Mouse (Mus musculus): Measurements from ENCODE around the gene Gpr143. TPM values are rescaled to one million over a fixed set of nuclear protein-coding genes. Genes with fewer than 3 reads are reported as not detected.
A peak's percentile ranks its signal among the peaks of the same experiment; 100 is the strongest.

The Gpr143 gene
- polyA plus RNA-seq (2015; fragmentation: Nextera tagmentation; extraction: Ambion mirVana): 0.16 and 0.17 TPM in 2 replicates

DNA sequence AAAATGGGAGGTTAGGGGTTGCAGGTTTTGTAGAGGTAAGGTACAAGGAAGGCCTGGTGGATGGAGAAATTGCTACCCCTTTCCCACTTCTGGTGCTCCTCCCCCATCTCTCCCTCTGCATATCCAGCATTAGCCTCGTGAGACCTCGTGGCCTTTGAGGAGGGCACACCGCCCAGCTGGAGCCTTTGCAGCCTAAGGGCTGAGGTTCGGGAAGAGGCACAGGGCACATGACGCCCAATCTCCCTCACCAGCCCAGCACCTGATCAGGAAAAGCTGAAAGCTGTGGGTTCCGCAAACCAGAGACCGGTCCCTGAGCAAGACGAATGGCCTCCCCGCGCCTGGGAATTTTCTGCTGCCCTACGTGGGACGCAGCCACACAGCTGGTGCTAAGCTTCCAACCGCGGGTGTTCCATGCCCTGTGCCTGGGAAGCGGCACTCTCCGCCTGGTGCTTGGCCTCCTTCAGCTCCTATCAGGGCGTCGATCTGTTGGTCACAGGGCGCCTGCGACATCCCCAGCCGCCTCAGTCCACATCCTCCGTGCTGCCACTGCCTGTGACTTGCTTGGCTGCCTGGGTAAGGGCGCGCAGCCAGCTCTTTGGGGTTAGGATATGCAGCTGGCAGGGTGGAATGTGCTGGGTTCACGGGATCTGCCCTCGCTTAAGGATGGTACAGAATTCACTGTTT is at the start of gene Gpr143:
TSS of gene Gpr143 (plus strand) at position 202 of the 684 bp plus-strand sequence.
- H3K4me1 ChIP-seq (replicated peaks): no peaks in the 10 kb centered on the region
- peak within 1 kb of the TSS; percentile 52 for H3K4me2 ChIP-seq (replicated peaks)
- H3K36me3 ChIP-seq: no peaks in the 10 kb centered on the region
- H3K9ac ChIP-seq (replicated peaks): peak within 1 kb of the TSS; percentile 56; the same call in 1 of the 2 replicates
- peak within 1 kb of the TSS; percentile 28 for H3K4me3 ChIP-seq (replicated peaks)
- H3K27me3 ChIP-seq: peaks cover 31% of the 10 kb centered on the region; the same call in 1 of the 2 replicates
- WGBS: 17% methylated on average over 26 of the region's 26 CpGs
- peak; percentile 62 for ATAC-seq
- no peak within 1 kb of the TSS for H3K27ac ChIP-seq
- H3K9me3 ChIP-seq: no peaks in the 10 kb centered on the region

DNA sequence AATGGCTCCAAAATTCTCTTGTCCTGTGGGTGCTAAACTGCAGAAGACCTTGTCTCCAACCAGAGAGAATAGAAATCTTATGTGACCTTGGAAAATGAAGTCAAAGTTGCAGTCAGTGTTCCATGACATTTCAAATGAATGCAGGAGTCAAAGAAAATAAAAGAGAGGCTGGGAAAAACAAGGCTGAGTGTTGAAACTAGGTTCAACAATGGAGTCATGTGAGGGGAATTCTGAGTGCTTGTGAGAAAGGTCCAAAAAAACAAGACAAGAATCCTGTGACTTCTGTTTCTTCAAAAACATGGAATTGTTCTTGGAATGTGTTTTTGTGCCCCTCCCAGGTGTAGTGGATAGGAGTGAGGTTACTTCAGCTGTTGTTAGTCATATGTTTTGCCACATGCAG is 46.4 kb upstream of the Gpr143 start:
- ATAC-seq: no peak
- H3K4me1 ChIP-seq (replicated peaks): no peaks in the 10 kb centered on the region

GRCm38 (mm10) chrX:152738191-152738590 is 43.5 kb upstream of the Gpr143 start:
- Histone ChIP-seq H3K4me2 (replicated peaks) (no peak overlapping the region), H3K27me3 (peaks cover 51% of the 10 kb centered on the region; the same call in 1 of the 2 replicates), H3K4me1 (replicated peaks) (no peaks in the 10 kb centered on the region), H3K9me3 (no peaks in the 10 kb centered on the region), H3K36me3 (no peaks in the 10 kb centered on the region), H3K9ac (replicated peaks) (no peak overlapping the region), H3K27ac (no peak overlapping the region), H3K4me3 (replicated peaks) (no peak overlapping the region)
- WGBS: 69% methylated on average over 2 of the region's 2 CpGs
- ATAC-seq: no peak

More for the DNA sequence above, 46.4 kb upstream of the Gpr143 start:
- H3K27me3 ChIP-seq: peaks cover 38% of the 10 kb centered on the region; the same call in 1 of the 2 replicates
- H3K9ac ChIP-seq (replicated peaks): no peak overlapping the region
- no peak overlapping the region for H3K4me3 ChIP-seq (replicated peaks)
- H3K27ac ChIP-seq: no peak overlapping the region
- H3K36me3 ChIP-seq: no peaks in the 10 kb centered on the region
- H3K4me2 ChIP-seq (replicated peaks): no peak overlapping the region
- no peaks in the 10 kb centered on the region for H3K9me3 ChIP-seq

DNA sequence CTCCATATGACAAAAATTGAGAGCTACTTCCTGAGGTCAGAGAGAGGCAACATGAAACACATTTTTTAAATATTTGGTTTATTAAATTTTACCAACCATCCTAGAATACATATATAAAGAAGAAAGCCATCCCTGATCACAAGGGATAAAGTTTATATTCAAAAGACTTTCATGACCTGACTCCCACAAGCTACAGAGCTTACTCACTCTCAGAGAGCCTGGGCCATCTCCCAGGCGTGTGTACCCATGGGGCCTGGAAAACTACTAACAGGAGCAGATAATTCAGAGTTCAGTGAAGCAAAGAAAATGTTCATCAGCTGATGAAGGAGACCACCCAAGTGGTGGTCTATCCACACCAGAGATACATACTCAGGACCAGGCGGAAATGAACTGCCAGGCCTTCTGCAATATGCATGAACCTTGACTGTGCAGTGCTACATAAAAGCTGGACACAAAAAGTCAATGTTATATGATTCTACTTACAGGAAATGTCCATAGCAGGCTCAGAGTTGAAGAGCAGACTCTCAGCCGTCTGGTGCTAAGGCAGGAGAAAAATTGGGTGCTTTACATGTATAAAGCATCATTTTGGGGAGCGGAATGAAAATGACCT is 42.9 kb upstream of the Gpr143 start:
- no peak overlapping the region for H3K27ac ChIP-seq
- no peak for ATAC-seq
- H3K4me2 ChIP-seq (replicated peaks): no peak overlapping the region
- H3K36me3 ChIP-seq: no peaks in the 10 kb centered on the region
- H3K4me1 ChIP-seq (replicated peaks): no peaks in the 10 kb centered on the region
- H3K9me3 ChIP-seq: no peaks in the 10 kb centered on the region
- H3K4me3 ChIP-seq (replicated peaks): no peak overlapping the region
- H3K9ac ChIP-seq (replicated peaks): no peak overlapping the region
- H3K27me3 ChIP-seq: peaks cover 56% of the 10 kb centered on the region
- WGBS: 78% methylated on average over 4 of the region's 4 CpGs

DNA sequence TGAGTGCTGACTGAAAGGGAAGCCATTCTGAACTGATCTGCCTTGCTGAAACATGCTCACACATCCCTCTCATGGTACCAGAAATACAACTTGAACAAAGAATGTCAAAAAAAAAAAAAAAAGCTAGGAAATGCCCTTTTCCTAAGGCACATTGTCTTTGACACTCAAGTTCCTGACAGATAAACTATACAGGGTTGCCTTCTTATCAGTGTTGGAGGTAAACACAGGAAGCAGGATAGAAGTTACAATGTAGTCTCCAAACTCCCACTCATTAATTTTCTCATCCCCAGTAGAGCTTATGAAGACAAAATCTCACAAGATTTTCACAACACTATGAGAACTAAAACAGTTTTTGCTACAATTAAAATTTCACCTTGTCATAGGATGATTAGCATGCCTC is 38.1 kb upstream of the Gpr143 start:
- Histone ChIP-seq H3K4me1 (replicated peaks) (no peaks in the 10 kb centered on the region), H3K27me3 (peaks cover 59% of the 10 kb centered on the region), H3K36me3 (no peaks in the 10 kb centered on the region), H3K9me3 (no peaks in the 10 kb centered on the region), H3K4me2 (replicated peaks) (no peak overlapping the region), H3K4me3 (replicated peaks) (no peak overlapping the region), H3K9ac (replicated peaks) (no peak overlapping the region), H3K27ac (no peak overlapping the region)
- no peak for ATAC-seq

DNA sequence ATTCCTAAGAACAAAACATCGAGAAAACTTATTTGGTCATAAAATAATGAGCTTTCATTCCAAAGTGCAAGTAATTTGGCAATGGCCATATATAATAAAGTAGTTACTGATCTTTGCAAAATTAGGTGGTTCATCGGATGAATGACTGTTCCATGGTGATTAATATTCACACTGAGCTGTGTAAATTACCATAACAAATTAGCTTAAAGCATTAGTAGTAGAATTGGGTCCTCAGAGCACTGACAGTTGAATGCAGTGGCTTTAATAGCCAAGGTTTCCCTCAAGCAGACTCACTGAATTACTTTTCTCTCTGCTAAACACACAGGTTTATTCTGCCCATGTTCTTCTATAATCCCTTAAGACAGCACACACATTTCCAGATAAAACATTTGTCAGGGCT is 35.8 kb upstream of the Gpr143 start:
- no peaks in the 10 kb centered on the region for H3K9me3 ChIP-seq
- no peak overlapping the region for H3K9ac ChIP-seq (replicated peaks)
- H3K4me3 ChIP-seq (replicated peaks): no peak overlapping the region
- no peak overlapping the region for H3K4me2 ChIP-seq (replicated peaks)
- no peaks in the 10 kb centered on the region for H3K36me3 ChIP-seq
- H3K4me1 ChIP-seq (replicated peaks): no peaks in the 10 kb centered on the region
- H3K27me3 ChIP-seq: peaks cover 47% of the 10 kb centered on the region
- H3K27ac ChIP-seq: no peak overlapping the region
- ATAC-seq: no peak
- WGBS: 72% methylated on average over 2 of the region's 2 CpGs

- WGBS: 97% methylated on average over 1 of the region's 1 CpGs
- H3K9me3 ChIP-seq: no peaks in the 10 kb centered on the region
- ATAC-seq: no peak
Observed at GRCm38 (mm10) chrX:152755819-152756218, 25.9 kb upstream of the Gpr143 start.

DNA sequence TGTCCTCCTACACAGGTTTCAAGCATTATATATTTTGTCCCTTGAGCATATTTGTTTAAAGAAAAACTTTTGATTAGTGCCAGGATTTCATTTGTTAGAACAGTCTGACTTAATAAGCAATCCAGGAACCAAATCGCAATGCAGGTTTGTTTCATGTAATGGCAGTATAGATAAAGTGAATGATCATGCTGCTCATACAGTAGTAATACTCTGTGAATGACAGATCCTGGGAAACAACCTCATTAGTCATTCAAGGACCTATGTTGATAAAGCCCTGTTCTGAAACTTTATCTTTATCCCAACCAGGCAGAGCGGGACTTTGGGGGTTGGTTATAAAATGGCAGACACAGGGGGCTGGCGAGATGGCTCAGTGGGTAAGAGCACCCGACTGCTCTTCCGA is 25.4 kb upstream of the Gpr143 start:
- no peak for ATAC-seq
- Histone ChIP-seq H3K4me3 (replicated peaks) (no peak overlapping the region), H3K9ac (replicated peaks) (no peak overlapping the region), H3K27me3 (peaks cover 4% of the 10 kb centered on the region; the same call in 1 of the 2 replicates), H3K36me3 (no peaks in the 10 kb centered on the region), H3K4me1 (replicated peaks) (no peaks in the 10 kb centered on the region), H3K27ac (no peak overlapping the region), H3K4me2 (replicated peaks) (no peak overlapping the region), H3K9me3 (no peaks in the 10 kb centered on the region)
- 91% methylated on average over 5 of the region's 5 CpGs for WGBS

More at GRCm38 (mm10) chrX:152755819-152756218, 25.9 kb upstream of the Gpr143 start:
- Histone ChIP-seq H3K4me3 (replicated peaks) (no peak overlapping the region), H3K36me3 (no peaks in the 10 kb centered on the region), H3K4me1 (replicated peaks) (no peaks in the 10 kb centered on the region), H3K4me2 (replicated peaks) (no peak overlapping the region), H3K27me3 (peaks cover 4% of the 10 kb centered on the region; the same call in 1 of the 2 replicates), H3K27ac (no peak overlapping the region), H3K9ac (replicated peaks) (no peak overlapping the region)

- no peak overlapping the region for H3K27ac ChIP-seq
- H3K4me1 ChIP-seq (replicated peaks): no peaks in the 10 kb centered on the region
- ATAC-seq: no peak
- H3K9me3 ChIP-seq: no peaks in the 10 kb centered on the region
- H3K4me2 ChIP-seq (replicated peaks): no peak overlapping the region
- 50% methylated on average over 2 of the region's 2 CpGs for WGBS
- no peaks in the 10 kb centered on the region for H3K36me3 ChIP-seq
- H3K27me3 ChIP-seq: peaks cover 8% of the 10 kb centered on the region; the same call in 1 of the 2 replicates
- H3K4me3 ChIP-seq (replicated peaks): no peak overlapping the region
- H3K9ac ChIP-seq (replicated peaks): no peak overlapping the region
Observed at GRCm38 (mm10) chrX:152762437-152762836, 19.3 kb upstream of the Gpr143 start.

DNA sequence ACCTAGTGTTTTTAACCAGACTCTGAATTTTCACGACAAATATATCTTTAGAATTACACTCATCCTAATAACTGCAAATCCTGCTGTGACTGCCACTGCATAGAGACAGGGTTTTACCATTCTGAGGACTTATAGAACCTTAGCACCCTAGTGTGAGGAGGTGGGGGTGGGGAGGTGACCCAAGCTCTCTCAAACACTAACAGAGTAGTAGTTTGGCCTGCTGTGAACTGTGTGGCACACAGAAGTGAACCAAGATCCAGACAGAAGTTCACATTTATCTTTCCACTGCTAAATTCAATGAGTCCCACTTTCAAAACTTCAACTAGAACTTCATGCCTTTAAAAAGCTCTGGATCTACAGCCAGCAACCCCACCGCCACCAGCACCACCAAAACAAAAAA is 18.9 kb upstream of the Gpr143 start:
- WGBS: 64% methylated on average over 2 of the region's 2 CpGs

DNA sequence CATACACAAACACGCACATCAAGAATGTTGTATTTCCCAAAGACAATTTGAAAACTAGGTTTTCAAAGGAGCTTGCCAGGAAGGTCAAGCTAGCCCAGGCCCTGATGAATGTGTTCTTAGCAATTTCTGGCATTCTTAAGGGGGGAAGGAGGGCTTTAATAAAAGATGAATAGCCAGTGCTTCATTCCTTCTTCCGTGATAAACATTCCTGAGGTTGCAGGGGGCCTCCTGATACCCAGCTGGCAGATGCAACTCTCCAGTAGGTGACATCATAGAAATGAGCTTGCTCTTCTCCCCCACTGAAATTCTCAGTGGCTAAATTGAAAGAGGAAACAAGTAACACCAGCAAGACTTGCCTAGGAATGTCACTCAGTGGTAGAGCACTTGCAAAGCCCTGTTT is 17.6 kb upstream of the Gpr143 start:
- H3K36me3 ChIP-seq: no peaks in the 10 kb centered on the region
- H3K9me3 ChIP-seq: no peaks in the 10 kb centered on the region
- ATAC-seq: no peak
- no peak overlapping the region for H3K4me2 ChIP-seq (replicated peaks)
- no peak overlapping the region for H3K9ac ChIP-seq (replicated peaks)
- H3K4me3 ChIP-seq (replicated peaks): no peak overlapping the region
- H3K27me3 ChIP-seq: peaks cover 25% of the 10 kb centered on the region; the same call in 1 of the 2 replicates
- WGBS: 45% methylated on average over 2 of the region's 2 CpGs
- H3K4me1 ChIP-seq (replicated peaks): no peaks in the 10 kb centered on the region
- H3K27ac ChIP-seq: no peak overlapping the region

More for the DNA sequence above, 18.9 kb upstream of the Gpr143 start:
- no peak overlapping the region for H3K27ac ChIP-seq
- H3K4me2 ChIP-seq (replicated peaks): no peak overlapping the region
- H3K36me3 ChIP-seq: no peaks in the 10 kb centered on the region
- no peaks in the 10 kb centered on the region for H3K9me3 ChIP-seq
- ATAC-seq: no peak
- H3K4me3 ChIP-seq (replicated peaks): no peak overlapping the region
- H3K27me3 ChIP-seq: peaks cover 12% of the 10 kb centered on the region; the same call in 1 of the 2 replicates
- no peaks in the 10 kb centered on the region for H3K4me1 ChIP-seq (replicated peaks)
- H3K9ac ChIP-seq (replicated peaks): no peak overlapping the region

GRCm38 (mm10) chrX:152768891-152769599 is 12.7 kb upstream of the Gpr143 start, which contains the start of gene Shroom2:
Gene Shroom2, minus strand, starts transcription at chrX:152769465.
- ATAC-seq: peak; percentile 91
- 16% methylated on average over 51 of the region's 55 CpGs for WGBS
- H3K27ac ChIP-seq: no peak within 1 kb of the TSS
- H3K9ac ChIP-seq (replicated peaks): peak within 1 kb of the TSS; percentile 57
- peaks cover 44% of the 10 kb centered on the region; the same call in 1 of the 2 replicates for H3K27me3 ChIP-seq
- no peaks in the 10 kb centered on the region; the same call in 1 of the 2 replicates for H3K4me1 ChIP-seq (replicated peaks)
- no peaks in the 10 kb centered on the region for H3K36me3 ChIP-seq
- H3K4me3 ChIP-seq (replicated peaks): peak within 1 kb of the TSS; percentile 54
- peak within 1 kb of the TSS; percentile 72 for H3K4me2 ChIP-seq (replicated peaks)
- no peaks in the 10 kb centered on the region for H3K9me3 ChIP-seq

Measured in midbrain, embryonic 13.5 days (tissue).